Mouse (Mus musculus) MEL (cell line): Measurements from ENCODE around the gene Bach1. TPM values are rescaled to one million over a fixed set of nuclear protein-coding genes. Genes with fewer than 3 reads are reported as not detected.

Experiments
- DNase-seq: peaks from one replicate; pipeline ENCODE4 v3.0.0; 2011; ENCODE audit warnings: low read depth, low spot score
- H3K27ac ChIP-seq: 2 replicates; pipeline ENCODE4 v1.5.1; 2012; ENCODE audit warnings: low read depth, mild to moderate bottlenecking, control low read depth, low read length, moderate library complexity; ENCODE audit not compliant: control insufficient read depth
- H3K27me3 ChIP-seq, 2 experiments: fragments of 150-350 bp in 1 of 2; sonication (generic) in 1 of 2; 2 replicates each; pipeline ENCODE4 v1.6.1; 2012; ENCODE audit warnings: low read length in 2 of 2, mild to moderate bottlenecking in 2 of 2, improper control_type of control experiment in 1 of 2, moderate library complexity in 1 of 2; ENCODE audit not compliant: insufficient read depth in 2 of 2, control insufficient read depth in 1 of 2
- H3K36me3 ChIP-seq, 2 experiments: 2 replicates each; pipeline ENCODE4 v1.6.1; 2012 to 2014; ENCODE audit warnings: low read length in 2 of 2, improper control_type of control experiment in 1 of 2, inconsistent platforms in 1 of 2, mild to moderate bottlenecking in 1 of 2; ENCODE audit not compliant: insufficient read depth in 2 of 2, control insufficient read depth in 1 of 2
- H3K4me1 ChIP-seq, 2 experiments: fragments of 150-350 bp in 1 of 2; sonication (generic) in 1 of 2; 2 replicates each; pipeline ENCODE4 v1.6.1; 2012; ENCODE audit warnings: low read length in 2 of 2, improper control_type of control experiment in 1 of 2, mild to moderate bottlenecking in 1 of 2; ENCODE audit not compliant: insufficient read depth in 2 of 2, control insufficient read depth in 1 of 2
- H3K4me3 ChIP-seq, 2 experiments: fragments of 150-350 bp in 1 of 2; sonication (generic) in 1 of 2; 2 replicates each; pipeline ENCODE4 v1.5.1; 2012; ENCODE audit warnings: low read depth in 2 of 2, low read length in 2 of 2, mild to moderate bottlenecking in 2 of 2, moderate library complexity in 2 of 2, control low read depth in 1 of 2, improper control_type of control experiment in 1 of 2; ENCODE audit not compliant: control insufficient read depth in 1 of 2, insufficient read depth in 1 of 2
- H3K79me2 ChIP-seq: 2 replicates; pipeline ENCODE4 v1.6.1; 2012; ENCODE audit warnings: mild to moderate bottlenecking, low read length, moderate library complexity; ENCODE audit not compliant: control insufficient read depth, poor library complexity, insufficient read depth
- H3K9ac ChIP-seq: 2 replicates; pipeline ENCODE4 v1.6.1; 2012; ENCODE audit warnings: low read depth, mild to moderate bottlenecking, control low read depth, low read length, moderate library complexity; ENCODE audit not compliant: control insufficient read depth, poor library complexity, severe bottlenecking
- H3K9me3 ChIP-seq: fragments of 150-350 bp; sonication (generic); replicated peaks from 2 replicates; pipeline ENCODE4 v1.6.1; 2012; ENCODE audit warnings: mild to moderate bottlenecking, low read length, improper control_type of control experiment, moderate library complexity; ENCODE audit not compliant: insufficient read depth
- BHLHE40 ChIP-seq: IDR thresholded peaks from 2 replicates; pipeline ENCODE4 v1.6.1; 2012; ENCODE audit warnings: low read depth, mild to moderate bottlenecking, inconsistent platforms, low read length, improper control_type of control experiment, borderline replicate concordance
- E2F4 ChIP-seq: IDR thresholded peaks from 2 replicates; pipeline ENCODE4 v1.6.1; 2011; ENCODE audit warnings: low read depth, low read length, improper control_type of control experiment, borderline replicate concordance
- EP300 ChIP-seq, 2 experiments: IDR thresholded peaks; 2 replicates each; pipeline ENCODE4 v1.6.1; 2011; ENCODE audit warnings: improper control_type of control experiment in 2 of 2, low read length in 2 of 2, low read depth in 1 of 2, mild to moderate bottlenecking in 1 of 2
- ETS1 ChIP-seq: IDR thresholded peaks from 2 replicates; pipeline ENCODE4 v1.6.1; 2012; ENCODE audit warnings: low read depth, mild to moderate bottlenecking, inconsistent platforms, low read length, improper control_type of control experiment, moderate library complexity
- GABPA ChIP-seq: IDR thresholded peaks from 2 replicates; pipeline ENCODE4 v1.6.1; 2012; ENCODE audit warnings: low read depth, mild to moderate bottlenecking, inconsistent platforms, low read length, improper control_type of control experiment, moderate library complexity
- GATA1 ChIP-seq: IDR thresholded peaks from 2 replicates; pipeline ENCODE4 v1.6.1; 2011; ENCODE audit warnings: low read depth, low read length, improper control_type of control experiment
- HCFC1 ChIP-seq: IDR thresholded peaks from 2 replicates; pipeline ENCODE4 v1.6.1; 2012; ENCODE audit warnings: low read depth, mild to moderate bottlenecking, inconsistent platforms, low read length, improper control_type of control experiment, moderate library complexity
- MAFK ChIP-seq: IDR thresholded peaks from 2 replicates; pipeline ENCODE4 v1.6.1; 2011; ENCODE audit warnings: low read depth, mild to moderate bottlenecking, low read length, improper control_type of control experiment, borderline replicate concordance
- MAZ ChIP-seq: IDR thresholded peaks from 2 replicates; pipeline ENCODE4 v1.6.1; 2012; ENCODE audit warnings: low read depth, mild to moderate bottlenecking, inconsistent platforms, low read length, improper control_type of control experiment
- MEF2A ChIP-seq: IDR thresholded peaks from 2 replicates; pipeline ENCODE4 v1.6.1; 2014; ENCODE audit warnings: low read depth, mild to moderate bottlenecking, inconsistent platforms, low read length, improper control_type of control experiment; ENCODE audit not compliant: poor library complexity, insufficient replicate concordance, severe bottlenecking; ENCODE audit errors: extremely low read depth
- MYC ChIP-seq: IDR thresholded peaks from 2 replicates; pipeline ENCODE4 v1.6.1; 2011; ENCODE audit warnings: low read depth, mild to moderate bottlenecking, low read length, improper control_type of control experiment, moderate library complexity
- POLR2A ChIP-seq, 2 experiments: IDR thresholded peaks; 2 replicates each; pipeline ENCODE4 v1.6.1; 2011 to 2012; ENCODE audit warnings: low read length in 2 of 2, mild to moderate bottlenecking in 2 of 2, control low read depth in 1 of 2, improper control_type of control experiment in 1 of 2, low read depth in 1 of 2, moderate library complexity in 1 of 2; ENCODE audit not compliant: control insufficient read depth in 1 of 2, insufficient read depth in 1 of 2, poor library complexity in 1 of 2
- POLR2AphosphoS2 ChIP-seq: IDR thresholded peaks from 2 replicates; pipeline ENCODE4 v1.6.1; 2011; ENCODE audit warnings: low read length, improper control_type of control experiment
- RAD21 ChIP-seq: IDR thresholded peaks from 2 replicates; pipeline ENCODE4 v1.6.1; 2011; ENCODE audit warnings: mild to moderate bottlenecking, low read depth, low read length, improper control_type of control experiment
- SIN3A ChIP-seq: IDR thresholded peaks from 2 replicates; pipeline ENCODE4 v1.6.1; 2012; ENCODE audit warnings: low read length, improper control_type of control experiment, inconsistent platforms
- SMC3 ChIP-seq: IDR thresholded peaks from 2 replicates; pipeline ENCODE4 v1.6.1; 2011; ENCODE audit warnings: low read depth, low read length, improper control_type of control experiment
- TAL1 ChIP-seq: IDR thresholded peaks from 2 replicates; pipeline ENCODE4 v1.6.1; 2012; ENCODE audit warnings: mild to moderate bottlenecking, inconsistent platforms, low read length, moderate library complexity, mixed read lengths
- TCF12 ChIP-seq: IDR thresholded peaks from 2 replicates; pipeline ENCODE4 v1.6.1; 2014; ENCODE audit warnings: low read depth, mild to moderate bottlenecking, inconsistent platforms, low read length, improper control_type of control experiment, moderate library complexity
- USF1 ChIP-seq: IDR thresholded peaks from 2 replicates; pipeline ENCODE4 v1.6.1; 2014; ENCODE audit warnings: low read depth, mild to moderate bottlenecking, inconsistent platforms, low read length, improper control_type of control experiment, moderate library complexity
- USF2 ChIP-seq, 2 experiments: IDR thresholded peaks; 2 replicates each; pipeline ENCODE4 v1.6.1; 2011 to 2012; ENCODE audit warnings: improper control_type of control experiment in 2 of 2, low read length in 2 of 2, borderline replicate concordance in 1 of 2, inconsistent platforms in 1 of 2, low read depth in 1 of 2, mild to moderate bottlenecking in 1 of 2; ENCODE audit not compliant: insufficient read depth in 1 of 2
- ZC3H11A ChIP-seq: IDR thresholded peaks from 2 replicates; pipeline ENCODE4 v1.6.1; 2012; ENCODE audit warnings: low read depth, mild to moderate bottlenecking, inconsistent platforms, low read length, improper control_type of control experiment
- ZKSCAN1 ChIP-seq: IDR thresholded peaks from 2 replicates; pipeline ENCODE4 v1.6.1; 2012; ENCODE audit warnings: low read depth, mild to moderate bottlenecking, inconsistent platforms, low read length, improper control_type of control experiment, moderate library complexity
- ZMIZ1 ChIP-seq: IDR thresholded peaks from 2 replicates; pipeline ENCODE4 v1.6.1; 2012; ENCODE audit warnings: low read depth, mild to moderate bottlenecking, inconsistent platforms, low read length, improper control_type of control experiment, moderate library complexity
- ZNF384 ChIP-seq: IDR thresholded peaks from 2 replicates; pipeline ENCODE4 v1.6.1; 2012; ENCODE audit warnings: low read depth, mild to moderate bottlenecking, inconsistent platforms, low read length, improper control_type of control experiment
- polyA plus RNA-seq, 2 experiments: library from polyadenylated mRNA; stranded (reverse) in 1 of 2; unstranded in 1 of 2; fragments of >175 nt in 1 of 2; fragments of >200 nt in 1 of 2; gene quantifications; 2 replicates each; pipeline versions ENCODE4 v1.2.1 to v1.2.4; 2012; ENCODE audit warnings: low replicate concordance in 2 of 2, low read depth in 1 of 2; ENCODE audit not compliant: insufficient read length in 2 of 2, insufficient read depth in 1 of 2, missing spikeins in 1 of 2
- total RNA-seq: library from RNA; depleted of rRNA; stranded (reverse); fragments of 300-350 nt; gene quantifications from 2 replicates; pipeline ENCODE4 v1.2.3, GENCODE M21; 2012

Gene Bach1
- total and polyA plus RNA-seq, 3 experiments: 20.5 to 21.1 TPM; not detected in 1

GRCm38 (mm10) chr16:87744338-87744737 lies 45.6 kb downstream of the Bach1 start:
- Histone ChIP-seq H3K9me3 (no peaks in the 10 kb centered on the region), H3K79me2 (no peaks in the 10 kb centered on the region), H3K4me3 (no peak overlapping the region), H3K27ac (no peak overlapping the region), H3K27me3 (no peaks in the 10 kb centered on the region), H3K4me1 (no peaks in the 10 kb centered on the region), H3K36me3 (no peaks in the 10 kb centered on the region), H3K9ac (no peak overlapping the region)
- no peak for DNase-seq
- TF ChIP-seq ZKSCAN1 (no peak), SMC3 (no peak), EP300 (IDR thresholded peaks at IDR 0.05; ENCODE audit: low read depth in 1 of 2, low read length in 2 of 2) (no peak), MYC (no peak), MEF2A (no peak), HCFC1 (no peak), GABPA (no peak), ETS1 (no peak), E2F4 (no peak), ZC3H11A (no peak), MAZ (no peak), TAL1 (no peak), POLR2A (IDR thresholded peaks at IDR 0.05; ENCODE audit: control insufficient read depth in 1 of 2, insufficient read depth in 1 of 2, low read depth in 1 of 2, low read length in 2 of 2, poor library complexity in 1 of 2) (no peak), BHLHE40 (no peak)

DNA sequence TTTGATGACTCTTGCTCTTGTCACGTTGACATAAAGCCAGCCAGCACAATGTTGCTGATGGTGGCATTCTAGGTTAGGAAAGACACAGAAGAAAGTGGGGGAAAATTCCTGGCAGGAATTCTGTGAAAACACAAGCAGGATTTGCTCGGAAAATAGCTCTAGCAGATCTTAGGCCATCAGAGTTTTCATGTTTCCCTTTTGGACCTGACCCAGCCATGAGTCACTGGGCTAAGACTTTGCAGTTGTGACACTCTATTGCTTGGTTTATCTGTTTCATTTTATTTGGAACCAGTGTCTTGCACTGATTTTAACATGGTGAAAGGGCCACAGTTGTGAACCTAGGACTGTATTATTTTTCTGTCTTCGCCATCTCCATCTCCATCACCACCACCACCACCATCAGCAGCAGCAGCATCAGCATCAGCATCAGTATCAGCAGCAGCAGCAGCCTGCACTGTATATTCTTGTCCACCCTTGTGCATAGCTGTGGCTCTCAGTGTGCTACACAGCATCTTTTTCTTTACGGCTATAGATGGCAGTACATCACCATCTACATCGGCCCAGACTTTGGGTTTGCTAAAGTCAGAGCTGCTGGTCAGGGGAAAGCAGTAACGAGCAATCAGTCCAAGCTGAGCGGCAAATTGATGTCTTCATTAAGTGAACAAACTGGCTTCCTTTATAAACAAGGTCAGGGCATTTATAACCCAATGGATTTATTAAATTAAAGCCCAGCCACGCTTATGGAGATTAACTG lies 46.6 kb downstream of the Bach1 start:
- H3K36me3 ChIP-seq: no peaks in the 10 kb centered on the region
- H3K9me3 ChIP-seq: no peaks in the 10 kb centered on the region
- H3K27me3 ChIP-seq: no peaks in the 10 kb centered on the region
- H3K4me1 ChIP-seq: no peaks in the 10 kb centered on the region
- H3K4me3 ChIP-seq: no peak overlapping the region
- no peaks in the 10 kb centered on the region for H3K79me2 ChIP-seq
- no peak overlapping the region for H3K9ac ChIP-seq
- TF ChIP-seq BHLHE40 (no peak), SMC3 (no peak), GABPA (no peak), TCF12 (no peak), POLR2A (IDR thresholded peaks at IDR 0.05; ENCODE audit: control insufficient read depth in 1 of 2, insufficient read depth in 1 of 2, low read depth in 1 of 2, low read length in 2 of 2, poor library complexity in 1 of 2) (no peak), ZMIZ1 (no peak), MAFK (no peak), ETS1 (no peak), MAZ (no peak), USF2 (IDR thresholded peaks at IDR 0.05; ENCODE audit: borderline replicate concordance in 1 of 2, insufficient read depth in 1 of 2, low read depth in 1 of 2, low read length in 2 of 2) (no peak), ZNF384 (no peak), MYC (no peak), TAL1 (no peak), USF1 (no peak), EP300 (IDR thresholded peaks at IDR 0.05; ENCODE audit: low read depth in 1 of 2, low read length in 2 of 2) (no peak), GATA1 (no peak), POLR2AphosphoS2 (no peak), ZC3H11A (no peak), SIN3A (no peak), RAD21 (no peak)
- TF ChIP-seq, all 39 proteins: peak for 0
- no peak overlapping the region for H3K27ac ChIP-seq
- DNase-seq: no peak
